Mouse (Mus musculus) right cerebral cortex, postnatal 36 days (tissue): ENCODE data around the gene Mrpl20.

Experiments used
- DNase-seq, 2 experiments: peaks; one replicate each; pipeline ENCODE4 v3.0.0; 2022; ENCODE audit warnings: low spot score in 2 of 2, mixed read lengths in 1 of 2

The Mrpl20 gene

DNA sequence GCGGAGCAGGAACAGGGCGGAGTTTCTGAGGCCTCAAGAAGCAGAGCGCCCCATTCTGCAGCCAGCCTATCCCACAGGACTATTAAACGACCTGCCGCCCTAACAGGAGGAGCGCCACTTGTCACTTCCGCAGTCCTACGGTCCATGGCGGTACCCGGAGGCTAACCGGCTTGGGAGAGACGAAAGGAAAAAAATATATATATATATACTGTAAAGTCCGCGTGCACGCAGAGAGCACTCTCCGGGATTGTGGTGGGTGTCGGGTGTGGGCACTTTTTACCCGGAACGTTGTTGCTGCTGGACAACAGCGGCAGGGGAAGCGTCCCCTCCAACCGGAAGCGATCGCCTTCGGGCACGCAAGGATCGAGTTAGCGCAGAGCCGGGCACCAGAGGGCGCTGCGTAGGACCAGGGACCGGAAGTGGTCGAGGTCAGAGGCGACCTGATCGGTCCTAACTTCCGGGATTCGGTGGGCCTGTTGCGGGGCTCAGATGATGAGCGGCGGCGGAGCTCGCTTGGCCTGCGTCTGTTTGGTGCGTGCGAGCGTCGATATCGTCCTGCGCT, 28.6 kb downstream of the Mrpl20 start, which contains the start of gene Aurkaip1:
Gene Aurkaip1 (plus strand): TSS at position 68 of the 562 bp plus-strand sequence.
- DNase-seq, result peak; percentile 91 to 92

DNA sequence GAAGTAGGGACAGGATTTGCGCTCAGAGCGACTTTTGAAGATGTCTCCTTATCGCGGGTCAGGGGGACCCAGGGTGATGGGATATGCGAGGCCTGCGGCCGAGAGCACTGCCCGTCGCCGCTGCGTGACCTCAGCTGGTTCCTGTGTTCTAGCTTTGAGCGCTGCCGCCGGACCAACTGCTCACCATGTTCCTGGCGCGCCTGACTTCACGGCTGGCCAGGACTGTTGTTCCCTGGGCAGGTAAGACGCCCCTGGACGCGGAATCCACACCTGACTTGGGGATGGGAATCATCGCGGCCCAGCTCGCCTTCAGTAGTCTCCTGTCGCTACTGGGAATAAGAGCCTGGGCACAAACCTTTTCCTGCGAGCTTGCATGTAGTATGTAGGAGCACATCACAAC, 29.2 kb downstream of the Mrpl20 start:
- no peak for DNase-seq

DNA sequence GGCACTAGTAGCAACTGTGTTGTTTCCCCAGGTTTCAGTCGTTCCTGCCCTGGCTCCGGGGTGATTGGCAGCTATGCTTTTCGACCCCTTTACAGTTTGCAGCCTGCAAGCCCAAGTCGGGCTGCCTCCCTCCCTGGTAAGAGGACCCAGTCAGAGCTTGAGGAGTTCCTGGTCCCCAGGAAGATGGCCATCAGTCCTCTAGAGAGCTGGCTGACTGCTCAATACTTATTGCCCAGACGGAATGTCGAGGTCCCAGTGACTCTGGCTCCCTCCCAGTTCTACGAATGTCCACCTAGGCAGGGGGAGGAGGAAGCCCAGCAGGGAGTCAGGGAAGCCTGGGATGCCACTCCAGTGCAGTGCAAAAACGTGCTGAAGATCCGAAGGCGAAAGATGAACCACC, 29.6 kb downstream of the Mrpl20 start:
- no peak for DNase-seq

DNA sequence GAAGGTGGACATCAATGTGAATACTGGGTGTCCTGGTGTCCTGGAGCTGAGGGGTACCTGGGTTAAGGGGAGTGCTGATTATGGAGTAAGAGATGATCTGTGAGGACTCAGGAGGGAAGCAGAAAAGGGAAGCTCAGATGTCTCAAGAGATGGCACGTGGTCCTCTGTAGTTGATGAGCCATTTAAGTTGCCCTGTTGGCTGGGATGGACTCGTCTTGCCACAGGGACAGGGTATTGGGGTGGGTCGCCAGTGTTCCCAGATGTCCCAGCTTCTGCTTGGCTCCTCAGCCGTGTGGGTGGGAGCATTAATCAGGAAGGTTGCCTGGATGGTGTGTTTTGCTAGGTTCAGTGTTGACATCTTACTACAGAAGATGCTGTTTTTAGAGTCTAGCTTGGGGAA, 30.6 kb downstream of the Mrpl20 start:
- no peak for DNase-seq

DNA sequence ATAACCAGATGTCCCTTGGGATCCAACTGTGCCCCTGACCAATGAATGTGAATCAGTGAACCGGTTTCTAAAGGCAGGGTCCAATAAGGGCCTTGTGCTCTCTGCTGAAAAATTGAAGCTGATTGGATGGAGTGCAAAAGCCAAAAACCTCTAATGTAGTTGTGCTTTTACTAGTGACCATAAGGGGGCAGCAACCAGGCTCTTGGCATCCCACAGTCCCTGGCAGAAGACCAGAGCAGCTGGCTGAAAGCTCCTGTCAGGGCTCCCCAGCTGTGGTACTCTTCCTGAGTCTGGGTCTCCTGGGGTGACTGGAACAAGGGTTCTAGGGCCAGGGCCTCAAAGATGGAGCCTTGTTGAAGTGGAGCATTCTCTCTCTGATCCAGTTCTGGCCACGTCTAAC, 31.2 kb downstream of the Mrpl20 start:
- peak in 1 of 2 experiments; percentile 62 for DNase-seq

DNA sequence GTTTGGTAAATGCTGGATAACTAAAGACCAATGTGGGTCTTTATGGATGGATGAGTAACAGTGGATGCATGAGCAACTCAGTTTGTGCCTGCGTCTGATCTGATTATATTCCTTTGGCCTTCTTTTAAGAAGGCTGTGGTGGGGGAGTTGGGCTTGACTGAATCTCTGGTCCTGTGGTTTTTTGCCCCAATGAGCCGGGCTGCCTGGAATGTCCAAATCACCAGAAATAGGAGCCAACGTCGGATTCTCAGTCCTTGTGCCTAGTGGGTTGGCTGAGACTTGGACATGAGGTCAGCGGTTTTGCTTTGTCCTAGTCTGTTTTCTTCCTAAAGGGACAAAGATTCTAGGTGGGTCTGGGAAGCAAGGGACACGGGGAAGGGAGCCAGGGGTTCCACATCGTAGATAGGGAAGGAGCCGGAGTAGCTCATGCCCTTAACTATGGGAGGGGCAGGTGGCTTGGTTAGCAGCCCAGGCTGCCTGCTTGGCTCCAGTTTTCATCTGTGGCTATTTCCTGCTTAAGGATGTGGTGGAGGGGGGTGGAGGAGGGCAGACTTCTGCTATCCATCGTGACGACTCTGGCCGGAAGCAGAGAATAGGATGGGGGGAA, 34.8 kb downstream of the Mrpl20 start:
- no peak for DNase-seq

DNA sequence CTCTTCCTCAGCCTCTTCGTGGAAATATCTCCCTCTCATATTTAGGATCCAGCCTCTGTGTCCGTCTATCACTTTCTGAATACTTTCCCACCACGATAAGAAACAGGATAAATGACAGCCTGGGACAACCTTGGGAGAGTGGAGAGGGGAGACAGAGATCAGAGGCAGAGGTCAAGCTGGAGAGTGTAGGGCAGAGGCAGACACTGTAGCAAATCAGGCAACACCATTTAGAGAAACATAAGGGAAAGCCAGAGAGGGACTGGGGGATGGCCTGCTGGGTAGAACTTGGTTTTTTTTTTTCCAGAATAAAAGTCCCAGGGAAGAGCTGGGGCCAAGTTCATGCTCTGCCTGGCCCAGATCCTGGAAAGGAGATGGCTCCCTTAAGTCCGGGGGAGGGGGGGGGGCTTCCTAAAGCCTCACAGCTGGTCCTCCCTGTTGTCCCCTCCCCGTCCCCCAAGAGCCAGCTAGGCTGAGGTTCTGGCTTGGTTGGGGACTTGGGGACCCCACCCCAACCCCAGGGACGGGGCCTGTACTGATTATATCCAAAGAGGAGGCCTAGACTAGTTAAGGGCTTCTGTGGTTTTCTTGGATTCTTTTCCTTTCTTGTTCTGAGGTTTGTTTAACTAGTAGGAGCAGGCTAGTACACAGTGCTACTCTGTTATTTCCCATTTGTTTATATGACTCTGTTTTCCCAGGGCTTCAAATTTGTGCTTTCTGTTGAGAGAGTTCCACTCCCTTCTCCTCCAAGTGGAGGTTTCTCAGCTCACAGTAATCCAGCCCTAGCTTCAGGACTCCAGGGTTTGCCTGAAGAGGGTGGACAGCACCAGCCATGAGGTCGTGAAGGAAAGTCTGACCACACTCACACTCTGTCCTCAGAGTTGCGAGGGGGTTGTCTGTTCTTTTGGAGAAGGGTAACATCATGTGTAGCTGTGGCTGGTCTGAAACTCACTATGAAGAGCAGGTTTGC, 35.8 kb downstream of the Mrpl20 start:
- DNase-seq, result no peak

DNA sequence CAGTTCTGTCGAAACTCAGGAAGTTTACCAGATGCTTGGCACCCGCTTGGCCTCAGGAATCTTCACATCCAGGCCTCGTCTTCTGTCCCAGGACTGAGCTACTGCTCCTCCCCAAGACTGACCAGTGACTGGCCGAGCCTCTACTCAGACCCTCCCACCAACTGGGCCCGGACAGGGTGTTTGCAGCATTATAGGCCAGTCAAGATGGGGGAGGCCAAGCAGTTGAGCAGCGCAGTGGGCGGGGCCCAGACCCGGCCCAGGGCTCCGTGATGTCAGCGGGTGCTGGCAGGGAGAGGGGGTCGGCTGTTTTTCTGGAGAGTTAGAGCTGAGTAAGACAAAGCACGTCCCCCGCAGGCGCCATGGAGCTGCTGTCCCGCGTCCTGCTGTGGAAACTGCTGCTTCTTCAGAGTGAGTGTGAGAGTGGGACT, 36.8 kb downstream of the Mrpl20 start, which contains the start of gene Mxra8:
Gene Mxra8 (plus strand): TSS at position 198 of the 428 bp plus-strand sequence.
- no peak for DNase-seq

DNA sequence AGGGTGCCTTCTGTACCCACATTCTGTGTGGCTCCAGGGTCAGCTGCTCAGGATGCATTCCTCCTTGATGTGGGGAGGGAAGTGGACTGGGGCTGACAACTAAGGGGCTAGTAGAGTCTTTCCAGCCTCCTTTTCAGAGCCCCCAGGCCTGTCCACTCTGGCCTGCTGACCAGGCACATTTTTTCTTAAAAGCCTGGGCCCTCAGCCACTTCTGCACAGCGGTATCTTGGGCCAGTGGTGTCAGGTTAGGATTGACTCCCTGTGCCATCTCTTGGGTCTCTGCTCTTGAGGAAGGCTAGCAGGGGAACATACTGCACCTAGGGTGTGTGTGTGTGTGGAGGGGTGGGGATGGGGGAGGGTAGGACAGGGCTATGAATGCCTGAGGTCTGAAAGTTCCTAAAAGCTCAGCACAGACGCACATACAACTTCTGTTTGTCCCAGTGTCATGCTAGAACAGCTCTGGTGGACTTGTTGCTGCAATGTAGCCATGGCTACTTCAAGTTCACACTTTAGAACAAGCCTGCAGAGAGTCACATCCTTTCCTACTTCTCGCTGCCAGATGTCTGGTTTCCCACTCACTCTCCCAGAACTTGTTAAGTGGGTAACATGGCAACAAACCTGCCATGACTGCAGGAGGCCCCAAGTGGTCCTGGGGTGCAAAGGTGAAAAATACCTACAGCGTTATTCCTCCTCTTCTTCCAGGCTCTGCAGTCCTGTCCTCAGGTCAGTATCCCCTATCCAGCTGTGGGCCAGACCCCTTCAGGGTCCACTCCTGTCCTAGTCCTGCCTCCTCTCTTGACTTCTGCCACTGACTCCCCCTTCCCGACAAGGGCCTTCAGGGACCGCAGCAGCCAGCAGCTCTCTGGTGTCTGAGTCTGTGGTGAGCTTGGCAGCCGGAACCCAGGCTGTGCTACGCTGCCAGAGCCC, 37.7 kb downstream of the Mrpl20 start:
- no peak for DNase-seq

DNA sequence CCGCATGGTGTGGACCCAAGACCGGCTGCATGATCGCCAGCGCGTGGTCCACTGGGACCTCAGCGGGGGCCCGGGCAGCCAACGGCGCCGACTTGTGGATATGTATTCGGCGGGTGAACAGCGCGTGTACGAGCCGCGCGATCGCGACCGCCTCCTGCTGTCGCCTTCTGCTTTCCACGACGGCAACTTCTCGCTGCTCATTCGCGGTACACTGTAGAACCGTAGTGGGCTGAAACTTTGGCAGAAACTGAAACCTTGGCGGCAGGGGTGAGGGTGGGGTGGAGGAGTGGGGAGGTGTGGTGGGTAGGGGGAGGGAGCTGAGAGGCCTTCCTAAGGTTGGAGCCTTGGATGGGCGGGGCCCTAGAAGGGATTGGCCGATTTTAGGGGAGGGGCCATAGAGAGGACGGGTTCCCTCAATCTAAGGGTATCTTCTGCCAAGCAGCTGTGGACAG, 38.4 kb downstream of the Mrpl20 start:
- no peak for DNase-seq

DNA sequence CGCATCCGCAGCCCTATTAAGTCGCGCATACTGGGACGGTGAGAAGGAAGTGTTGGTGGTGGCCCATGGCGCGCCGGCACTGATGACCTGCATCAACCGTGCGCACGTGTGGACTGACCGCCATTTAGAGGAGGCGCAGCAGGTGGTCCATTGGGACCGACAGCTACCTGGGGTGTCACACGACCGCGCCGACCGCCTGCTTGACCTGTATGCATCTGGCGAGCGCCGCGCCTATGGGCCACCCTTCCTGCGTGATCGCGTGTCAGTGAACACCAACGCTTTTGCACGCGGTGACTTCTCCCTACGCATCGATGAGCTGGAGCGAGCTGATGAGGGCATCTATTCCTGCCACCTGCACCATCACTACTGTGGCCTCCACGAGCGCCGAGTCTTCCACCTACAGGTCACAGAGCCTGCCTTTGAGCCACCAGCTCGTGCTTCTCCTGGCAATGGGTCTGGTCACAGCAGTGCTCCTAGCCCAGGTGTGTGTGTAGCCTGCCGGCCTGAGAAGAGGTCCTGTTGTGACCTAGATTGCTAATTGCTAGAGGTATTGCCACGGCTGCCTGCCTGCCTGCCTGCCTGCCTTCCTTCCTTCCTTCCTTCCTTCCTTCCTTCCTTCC, 39.1 kb downstream of the Mrpl20 start:
- DNase-seq, result no peak

DNA sequence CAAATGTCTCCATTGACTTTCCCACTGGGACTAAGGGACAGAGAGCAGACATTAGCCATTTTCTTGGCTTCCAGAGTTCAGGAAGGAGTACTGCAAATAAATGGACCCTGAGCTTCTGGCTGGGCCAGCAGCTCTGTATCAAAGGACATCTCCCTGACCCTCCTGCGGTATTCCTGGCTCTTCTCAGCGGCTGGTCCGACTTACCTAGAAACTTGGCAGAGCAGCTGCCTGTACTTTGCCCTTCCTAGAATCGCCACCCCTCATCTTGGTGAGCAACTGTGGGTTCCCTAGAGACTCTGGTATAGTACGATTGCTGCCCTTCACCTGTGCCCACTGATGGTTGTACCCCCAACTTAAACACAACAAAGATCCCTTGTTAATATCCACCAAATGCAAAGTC, 40.6 kb downstream of the Mrpl20 start:
- no peak for DNase-seq

DNA sequence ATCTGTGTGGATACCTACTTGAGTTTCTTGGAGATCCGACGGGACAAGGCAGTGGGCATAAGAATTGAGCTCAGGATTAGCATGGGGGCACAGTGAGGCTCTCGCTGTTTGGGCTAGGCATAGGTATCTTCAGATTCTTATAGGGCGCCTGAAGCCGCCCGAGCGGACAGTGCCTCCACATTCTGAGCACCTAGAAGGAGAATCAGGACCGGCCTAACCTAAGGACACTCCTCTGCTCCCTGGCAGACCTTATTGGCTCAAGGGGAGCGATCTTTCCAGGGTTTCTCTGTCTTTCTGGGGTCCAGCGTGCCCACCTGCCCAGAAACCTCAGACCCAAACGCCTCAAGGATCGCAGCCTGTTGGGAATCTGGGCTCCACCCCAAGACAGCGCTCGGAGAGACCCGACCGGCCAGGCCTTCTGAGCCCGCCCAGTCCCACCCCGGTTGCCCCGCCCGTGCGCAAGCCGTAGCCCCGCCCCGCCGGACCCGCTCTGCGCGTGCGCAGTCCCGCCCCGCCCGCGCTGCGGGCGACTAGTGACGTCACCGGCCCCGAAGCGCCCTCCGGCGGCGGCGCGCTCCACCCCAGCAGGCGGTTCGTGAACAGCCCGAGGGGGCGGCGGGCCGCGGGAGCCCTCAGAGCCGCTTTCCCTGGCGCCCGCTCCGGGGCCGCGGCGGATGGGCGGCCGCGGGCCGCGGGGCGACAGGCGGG, 44.3 kb downstream of the Mrpl20 start, which contains the start of gene Dvl1:
Gene Dvl1 (plus strand): TSS at position 532 of the 708 bp plus-strand sequence.
- peak; percentile 82 to 83 for DNase-seq

DNA sequence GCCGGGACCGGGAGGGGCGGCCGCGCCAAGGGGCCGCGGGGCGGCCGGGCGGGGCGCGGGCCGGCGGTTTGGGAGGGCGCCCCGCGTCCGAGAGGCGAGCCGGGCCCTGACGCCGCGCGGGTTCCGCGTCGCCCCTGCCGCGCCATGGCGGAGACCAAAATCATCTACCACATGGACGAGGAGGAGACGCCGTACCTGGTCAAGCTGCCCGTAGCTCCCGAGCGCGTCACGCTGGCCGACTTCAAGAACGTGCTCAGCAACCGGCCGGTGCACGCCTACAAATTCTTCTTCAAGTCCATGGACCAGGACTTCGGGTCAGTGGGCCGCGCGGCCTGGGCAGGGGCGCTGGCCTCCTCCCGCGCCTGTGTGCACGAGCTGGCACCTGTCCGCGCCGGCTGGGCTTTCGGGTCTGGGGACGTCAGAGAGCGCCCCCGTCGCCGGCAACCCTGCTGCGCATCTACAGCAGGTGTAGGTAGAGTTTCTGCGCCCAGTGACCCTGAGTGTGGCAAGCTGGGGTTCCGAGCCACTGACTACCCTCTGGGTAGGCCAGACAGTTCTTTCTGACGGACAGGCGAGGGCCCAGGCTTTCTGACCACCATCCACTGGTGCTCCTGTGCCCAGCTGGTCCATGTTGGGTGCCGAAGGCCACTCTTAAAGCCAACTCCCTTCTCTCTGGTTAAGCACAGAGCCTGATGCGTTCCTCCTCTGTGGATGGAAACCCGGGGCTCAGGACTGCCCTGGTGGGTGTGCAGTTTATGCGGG, 45.1 kb downstream of the Mrpl20 start:
- no peak for DNase-seq

DNA sequence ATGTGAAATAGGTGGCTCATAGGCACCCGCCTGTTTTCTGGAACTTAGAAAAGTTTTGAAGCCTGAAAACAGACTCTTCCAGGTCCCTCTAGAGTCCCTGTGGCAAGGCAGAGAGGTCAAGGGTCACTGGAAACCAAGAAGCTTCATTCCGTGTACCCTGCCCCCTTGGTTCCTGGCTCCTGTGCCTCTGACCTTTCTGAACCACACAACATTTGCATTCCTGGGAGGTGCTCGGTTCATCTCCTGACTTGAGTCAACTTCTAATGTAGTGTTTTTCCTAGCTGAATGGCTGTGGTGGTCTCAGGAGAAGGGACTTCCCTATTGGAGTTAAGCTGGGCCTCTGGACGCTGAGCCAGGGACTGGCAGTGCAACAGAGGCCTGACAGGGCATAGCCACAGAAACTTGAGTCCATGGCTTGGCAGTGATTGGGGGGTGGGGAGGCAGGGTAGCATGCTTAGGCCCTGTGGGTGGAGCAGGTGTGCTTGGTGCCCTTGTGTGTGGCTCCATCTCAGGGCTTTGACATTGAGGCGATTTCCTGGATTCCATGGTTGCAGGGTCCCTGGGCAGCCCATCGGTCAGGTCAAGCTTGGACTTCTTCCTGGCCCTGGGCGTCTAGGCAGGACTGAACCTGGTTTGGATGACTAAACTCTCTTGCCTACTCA, 45.9 kb downstream of the Mrpl20 start:
- DNase-seq, result no peak

DNA sequence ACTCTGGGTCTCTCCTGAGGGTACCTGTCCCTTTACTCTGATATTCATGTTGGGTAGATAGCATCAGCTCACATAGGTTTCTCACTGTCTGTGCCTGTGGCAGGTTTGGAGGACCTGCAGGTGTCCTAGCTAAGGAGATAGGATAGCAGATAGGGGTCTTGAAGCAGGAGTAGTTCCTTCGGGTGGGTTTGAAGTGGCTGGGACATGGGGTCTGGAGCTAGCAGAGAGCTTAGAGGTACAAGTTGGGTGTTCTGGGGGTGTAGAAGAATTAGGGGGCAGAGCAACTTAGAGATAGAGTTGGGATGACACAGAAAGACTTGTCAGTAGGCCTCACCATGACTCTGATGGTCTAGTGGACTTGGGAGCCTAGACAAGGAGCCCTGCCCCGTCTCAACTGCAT, 46.7 kb downstream of the Mrpl20 start:
- DNase-seq, result no peak

DNA sequence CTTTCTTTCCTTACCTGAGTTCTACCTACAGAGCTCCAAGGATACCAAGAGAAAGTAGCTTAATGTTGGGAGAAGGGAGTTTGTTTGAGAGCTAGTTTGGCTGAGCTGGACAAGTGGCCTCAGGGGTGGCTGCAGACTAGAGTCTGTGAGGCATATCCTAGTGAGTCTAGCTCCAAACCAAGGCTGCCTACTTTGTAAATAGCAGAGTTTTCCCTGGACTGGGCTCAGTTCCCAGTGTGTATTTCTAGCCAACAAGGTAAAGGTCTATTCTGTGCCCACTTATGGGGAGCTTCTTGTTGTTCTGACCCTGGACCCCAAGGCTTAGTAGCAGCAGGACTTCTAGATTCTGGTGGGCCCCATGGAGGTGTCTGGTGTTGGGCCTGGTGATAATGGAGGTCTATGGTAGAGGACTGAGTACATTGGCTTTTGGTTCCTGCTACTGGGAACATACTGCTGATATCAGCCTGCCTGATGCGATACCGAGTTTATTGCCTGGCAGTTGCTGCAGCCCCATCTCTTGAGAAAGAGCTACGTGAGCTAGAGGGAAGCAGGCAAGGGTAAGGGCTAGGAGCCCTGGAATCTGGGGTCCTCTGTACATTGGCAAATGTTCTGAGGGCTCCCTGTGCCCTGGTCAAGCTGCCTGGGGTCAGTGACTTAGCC, 47.2 kb downstream of the Mrpl20 start:
- DNase-seq, result no peak

DNA sequence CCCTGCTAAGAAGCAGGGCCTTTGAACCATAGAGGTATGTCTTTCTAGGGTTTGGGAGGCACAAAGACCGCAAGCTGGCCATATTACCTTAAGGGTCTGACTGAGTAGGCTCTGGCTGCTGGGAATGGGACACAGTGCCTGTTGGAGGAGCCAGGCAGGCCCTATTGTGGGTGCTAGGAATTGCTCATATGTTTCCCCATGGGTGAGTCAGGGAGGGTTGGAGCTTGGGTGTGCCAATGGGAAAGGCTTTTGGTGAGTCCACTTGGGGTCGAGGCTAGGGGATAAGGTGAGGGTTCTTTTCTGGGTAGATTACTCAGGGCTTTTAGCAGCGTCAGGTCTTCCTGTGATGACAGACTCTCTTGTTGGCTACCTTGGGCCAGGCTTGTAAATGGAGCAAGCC, 48.7 kb downstream of the Mrpl20 start:
- DNase-seq, result no peak
